Mouse (Mus musculus) mouse embryonic stem cell (cell line): ENCODE measurements around the gene Dpf2.

Experiments used
- in situ Hi-C, 2 experiments: fragments of 300-500 bp; cut with MboI; formaldehyde crosslinking; loops; 1 replicate in 1 of 2; 3 replicates in 1 of 2; pipeline ENCODE4 v1.14.3; 2019 to 2020; ENCODE audit warnings: low sequenced_read_pairs in 2 of 2, low pct_unique_long_range_greater_than_20kb in 1 of 2, mixed read lengths in 1 of 2; ENCODE audit not compliant: unreplicated experiment in 1 of 2

Dpf2 gene

GRCm38 (mm10) chr19:5913007-5913719 is at the start of gene Dpf2:
Gene Dpf2, minus strand, starts transcription at chr19:5913010.
- in situ Hi-C loops, result no loop called here

DNA sequence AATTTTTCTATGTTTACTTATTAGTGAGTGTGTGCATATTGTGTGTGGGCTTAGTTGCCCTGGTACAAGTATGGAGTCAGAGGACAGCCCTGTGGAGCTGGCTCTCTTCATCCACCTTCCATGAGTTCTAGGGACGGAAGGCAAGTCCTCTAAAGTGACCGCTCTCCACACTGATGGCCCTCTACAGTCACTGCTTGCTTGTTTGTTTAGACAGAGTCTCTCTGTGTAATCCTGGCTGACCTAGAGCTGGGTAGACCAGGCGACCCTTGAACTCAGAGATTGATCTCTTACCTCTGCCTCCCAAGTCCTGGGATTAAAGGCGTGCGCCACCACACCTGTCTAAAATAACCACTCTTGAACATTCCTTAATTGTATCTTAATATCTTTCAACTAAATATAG is 44.6 kb upstream of the Dpf2 start:
- in situ Hi-C loops, result loop anchor here in 1 of 2 experiments (25.0 kb wide), 1 partner anchor 380 kb away; the partner anchor contains the start of genes Map4k2 and Men1

DNA sequence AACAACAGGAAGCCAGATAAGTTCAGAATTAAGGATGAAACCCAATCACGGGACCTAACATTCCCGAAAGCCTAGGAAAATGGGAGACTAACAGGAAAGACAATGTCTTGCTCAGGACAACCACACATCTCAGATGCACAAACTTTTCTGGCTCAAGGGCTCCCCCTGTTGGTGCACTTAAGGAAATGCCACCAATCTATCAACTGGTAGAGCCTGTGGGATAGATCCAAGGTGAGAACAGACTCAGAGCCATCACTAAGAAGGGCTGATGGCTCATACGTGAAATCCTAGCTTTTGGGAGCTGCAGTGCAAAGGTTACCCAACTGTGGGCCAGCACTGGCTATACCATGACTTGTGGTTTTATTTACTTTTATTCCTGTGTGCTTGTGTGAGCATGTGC is 43.9 kb upstream of the Dpf2 start:
- in situ Hi-C loops, result loop anchor here in 1 of 2 experiments (25.0 kb wide), 1 partner anchor 381 kb away; the partner anchor contains the start of genes Map4k2 and Men1

- in situ Hi-C loops, result loop anchor here in 1 of 2 experiments (25.0 kb wide), 1 partner anchor 381 kb away; the partner anchor contains the start of genes Map4k2 and Men1
Observed at GRCm38 (mm10) chr19:5955704-5956670, 43.2 kb upstream of the Dpf2 start.

DNA sequence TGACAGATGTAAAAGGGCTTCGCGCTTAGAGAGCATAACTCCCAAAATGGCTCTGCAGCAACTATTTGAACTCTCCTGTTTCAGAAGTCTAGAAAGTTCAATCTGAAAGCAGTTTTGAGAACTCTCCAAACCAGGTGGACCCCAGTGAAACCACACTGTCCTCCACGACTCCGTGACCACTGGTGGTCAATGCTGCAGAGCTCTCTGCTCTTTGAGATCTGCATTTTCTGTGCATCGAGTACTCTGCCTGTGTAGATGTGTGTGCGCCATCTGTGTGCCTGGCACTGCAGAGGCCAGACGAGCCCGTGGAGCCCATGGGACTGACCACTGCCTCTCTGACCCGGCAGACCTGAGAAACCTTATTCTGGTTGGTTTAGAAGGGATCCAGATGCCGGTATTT is 42.1 kb upstream of the Dpf2 start:
- in situ Hi-C loops, result loop anchor here in 1 of 2 experiments (25.0 kb wide), 1 partner anchor 382 kb away; the partner anchor contains the start of genes Map4k2 and Men1

GRCm38 (mm10) chr19:5954031-5954710 is 41.4 kb upstream of the Dpf2 start:
- in situ Hi-C loops, result loop anchor here in 1 of 2 experiments (25.0 kb wide), 1 partner anchor 383 kb away; the partner anchor contains the start of genes Map4k2 and Men1

DNA sequence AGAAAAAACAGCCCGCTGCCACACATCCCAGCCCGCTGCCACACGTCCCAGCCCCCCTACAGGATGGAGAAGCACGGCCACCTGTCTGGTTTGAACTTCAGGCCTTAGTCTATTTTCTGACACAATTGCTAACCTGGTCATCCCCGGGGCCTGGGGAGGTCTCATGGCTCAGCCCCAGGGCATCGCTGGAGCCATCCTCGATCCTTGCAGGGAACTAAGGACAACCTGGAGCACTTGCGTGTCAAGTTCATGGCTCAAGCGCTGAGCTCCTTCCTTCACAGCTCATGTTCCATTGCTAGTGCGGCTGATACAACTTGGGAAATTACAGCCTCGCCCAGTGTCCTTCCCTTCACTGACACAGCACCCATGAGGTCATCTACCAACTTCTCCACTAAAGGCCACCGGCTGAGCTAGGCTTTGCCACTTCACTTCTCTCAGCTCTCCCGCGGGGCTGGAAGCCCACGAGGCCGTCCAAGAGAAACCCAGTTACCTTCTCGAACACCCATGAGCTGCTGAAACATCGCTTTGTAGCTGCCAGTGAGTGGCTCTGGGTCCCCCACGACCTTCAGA is 40.5 kb upstream of the Dpf2 start:
- in situ Hi-C loops, result loop anchor here in 1 of 2 experiments (25.0 kb wide), 1 partner anchor 384 kb away; the partner anchor contains the start of genes Map4k2 and Men1

GRCm38 (mm10) chr19:5952071-5952691 is 39.4 kb upstream of the Dpf2 start:
- in situ Hi-C loops, result loop anchor here in 1 of 2 experiments (25.0 kb wide), 1 partner anchor 385 kb away; the partner anchor contains the start of genes Map4k2 and Men1

- in situ Hi-C loops, result loop anchor here in 1 of 2 experiments (25.0 kb wide), 1 partner anchor 386 kb away; the partner anchor contains the start of genes Map4k2 and Men1
Observed at GRCm38 (mm10) chr19:5951631-5952030, 38.8 kb upstream of the Dpf2 start.

DNA sequence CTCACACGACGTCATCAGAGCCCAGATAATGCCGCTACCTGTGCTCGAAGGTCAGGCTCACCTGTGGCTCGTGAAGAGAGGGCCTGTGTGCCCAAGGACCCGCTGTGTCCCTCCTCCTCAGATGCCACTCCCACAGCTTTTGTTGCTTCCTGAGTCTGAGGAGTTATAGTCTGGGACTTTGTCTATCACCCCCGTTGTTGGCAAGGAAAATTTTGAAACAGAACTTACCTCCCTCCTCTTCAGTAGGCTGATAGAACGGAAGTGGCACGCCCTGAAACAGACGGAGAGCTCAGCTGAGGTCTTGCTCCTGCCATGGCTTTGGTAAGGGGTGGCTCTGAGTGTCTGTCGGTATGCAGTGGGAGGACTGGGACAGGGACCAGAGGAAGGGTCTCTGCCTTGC is 37.4 kb upstream of the Dpf2 start:
- in situ Hi-C loops, result loop anchor here in 1 of 2 experiments (25.0 kb wide), 1 partner anchor 387 kb away; the partner anchor contains the start of genes Map4k2 and Men1

- in situ Hi-C loops, result no loop called here
Observed at GRCm38 (mm10) chr19:5945891-5946290, 33.1 kb upstream of the Dpf2 start.

DNA sequence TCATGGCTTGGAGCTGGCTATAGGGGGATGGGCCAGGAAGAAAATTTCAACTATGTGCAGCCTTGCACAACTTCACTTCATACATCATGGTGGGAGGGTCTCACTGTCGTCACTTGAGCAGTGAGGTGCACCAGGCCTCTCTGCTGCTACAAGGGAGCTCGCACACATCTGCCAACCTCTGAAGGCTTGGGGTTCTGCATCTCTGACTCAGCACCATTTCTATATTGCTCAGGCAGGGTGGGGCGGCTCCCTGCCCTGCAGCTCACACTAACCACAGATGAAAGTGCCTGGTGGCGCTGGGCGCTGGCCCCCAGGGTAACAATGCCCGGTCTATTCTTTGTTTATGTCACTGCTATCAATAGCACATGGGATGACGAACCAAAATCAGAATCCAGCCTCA is 32.2 kb upstream of the Dpf2 start:
- in situ Hi-C loops, result no loop called here

DNA sequence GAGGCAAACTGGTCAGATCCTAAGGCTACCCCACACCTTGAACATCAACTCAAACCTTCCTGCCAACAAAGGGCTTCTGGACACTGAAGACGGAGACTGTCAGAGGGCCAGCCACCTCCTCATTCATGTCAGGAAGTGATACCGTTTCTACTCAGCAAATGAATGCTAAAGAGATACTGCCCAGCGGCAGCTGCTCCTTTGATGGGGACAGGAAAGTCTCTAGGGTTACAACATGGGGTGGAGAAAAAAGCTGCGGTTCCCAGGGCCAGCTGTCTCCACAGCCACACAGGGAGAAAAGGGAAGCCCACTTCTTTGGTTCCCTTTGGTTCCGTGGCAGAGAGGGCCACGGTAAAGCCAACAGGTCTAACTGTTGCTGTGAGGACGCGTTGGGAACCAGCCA is 31.3 kb upstream of the Dpf2 start:
- in situ Hi-C loops, result no loop called here

GRCm38 (mm10) chr19:5943404-5943803 is 30.6 kb upstream of the Dpf2 start:
- in situ Hi-C loops, result no loop called here

DNA sequence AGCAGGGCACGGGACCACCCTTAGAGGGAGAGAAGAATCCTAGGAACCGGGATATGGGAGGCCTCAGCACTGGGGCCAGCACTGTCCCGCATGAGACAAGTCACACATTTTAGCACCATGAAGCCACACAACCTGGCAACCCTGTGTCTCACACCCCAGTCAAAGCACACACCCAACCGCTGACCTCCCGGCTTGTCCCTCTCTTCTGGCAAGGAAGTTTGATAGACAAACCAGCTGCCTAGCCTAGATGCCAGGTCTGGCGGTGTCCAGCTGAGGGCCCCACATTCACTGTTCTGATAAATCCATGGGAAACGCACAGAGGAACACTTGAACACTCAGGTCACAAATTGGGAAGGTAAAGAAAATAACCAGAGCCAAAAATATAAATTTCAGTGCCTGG is 29.8 kb upstream of the Dpf2 start:
- in situ Hi-C loops, result no loop called here

DNA sequence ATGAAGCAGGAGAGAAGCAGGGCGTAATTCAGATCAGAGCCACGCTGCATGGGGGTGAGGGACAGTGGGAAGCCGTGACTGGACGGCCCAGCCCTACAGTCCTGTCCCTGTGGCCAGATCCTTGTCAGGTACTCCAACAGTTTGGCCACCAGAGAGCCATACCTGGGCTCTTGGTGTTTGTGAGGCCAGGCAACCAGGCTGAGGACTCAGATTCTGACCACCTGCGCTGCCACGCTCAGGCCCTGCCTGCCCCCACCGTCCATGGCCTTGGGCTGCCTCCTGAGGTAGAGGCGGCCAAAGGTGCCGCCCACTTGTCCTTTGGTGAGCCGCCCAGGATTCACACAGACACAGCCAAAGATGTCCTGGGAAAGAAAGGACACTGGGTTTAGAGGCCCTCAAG is 27.8 kb upstream of the Dpf2 start:
- in situ Hi-C loops, result no loop called here

DNA sequence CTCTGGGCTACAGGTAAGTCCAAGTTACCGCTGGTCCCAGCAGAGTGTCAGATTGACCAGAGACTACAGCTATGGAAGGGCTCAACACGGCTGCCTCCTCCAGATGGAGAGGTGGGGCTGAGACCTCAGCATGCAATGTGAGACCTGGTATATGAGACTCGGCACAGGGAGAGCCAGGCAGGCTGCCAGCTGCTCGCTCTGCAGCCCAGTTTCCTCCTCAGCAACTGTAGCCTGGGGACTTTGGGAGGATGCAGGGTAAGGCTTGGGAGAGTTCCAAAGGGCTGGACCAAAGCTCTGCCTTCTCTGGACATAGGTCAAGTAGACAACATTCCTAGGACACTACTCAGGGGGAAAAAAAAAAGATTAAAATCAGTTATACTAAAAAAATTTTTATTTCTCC is 27.4 kb upstream of the Dpf2 start:
- in situ Hi-C loops, result no loop called here
